Mouse (Mus musculus) erythroid progenitor cell, adult 5-6 weeks (primary cell): ENCODE results near the gene Bend3. TPM values are rescaled to one million over a fixed set of nuclear protein-coding genes. Genes with fewer than 3 reads are reported as not detected.

Experiments
- total RNA-seq, 2 experiments: library from RNA; stranded (forward) in 1 of 2; stranded (reverse) in 1 of 2; fragments of 150-400 nt in 1 of 2; fragments of 186-747, 209-891 nt in 1 of 2; gene quantifications; 2 replicates each; pipeline versions ENCODE4 v1.2.3 to v1.2.4; 2015 to 2017; ENCODE audit warnings: low replicate concordance in 2 of 2

The Bend3 gene
- total RNA-seq, 2 experiments from 2014 or later, result 0.42 to 2.6 TPM

Other genes with a start within 250 kb of the Bend3 start
- gene Gm9803, start 45.3 kb downstream of the Bend3 start, total RNA-seq (2015; ENCODE audit: low replicate concordance), result 41.8 TPM in 1 of 2 replicates, not detected in the other
- not detected in 2 replicates for gene Gm9803, start 45.3 kb downstream of the Bend3 start, total RNA-seq (2017; ENCODE audit: low replicate concordance)
- gene 1700021F05Rik, start 62.2 kb downstream of the Bend3 start, total RNA-seq (2015; ENCODE audit: low replicate concordance), result 7.6 and 19.3 TPM in 2 replicates
- 21.9 and 25.0 TPM in 2 replicates for gene 1700021F05Rik, start 62.2 kb downstream of the Bend3 start, total RNA-seq (2017; ENCODE audit: low replicate concordance)
- 6,032 and 6,430 TPM in 2 replicates for gene Cd24a, start 99.5 kb downstream of the Bend3 start, total RNA-seq (2015; ENCODE audit: low replicate concordance)
- gene Cd24a, start 99.5 kb downstream of the Bend3 start, total RNA-seq (2017; ENCODE audit: low replicate concordance), result 6,106 and 7,183 TPM in 2 replicates